Mouse (Mus musculus): ENCODE data around the gene Rnf217.

DNA sequence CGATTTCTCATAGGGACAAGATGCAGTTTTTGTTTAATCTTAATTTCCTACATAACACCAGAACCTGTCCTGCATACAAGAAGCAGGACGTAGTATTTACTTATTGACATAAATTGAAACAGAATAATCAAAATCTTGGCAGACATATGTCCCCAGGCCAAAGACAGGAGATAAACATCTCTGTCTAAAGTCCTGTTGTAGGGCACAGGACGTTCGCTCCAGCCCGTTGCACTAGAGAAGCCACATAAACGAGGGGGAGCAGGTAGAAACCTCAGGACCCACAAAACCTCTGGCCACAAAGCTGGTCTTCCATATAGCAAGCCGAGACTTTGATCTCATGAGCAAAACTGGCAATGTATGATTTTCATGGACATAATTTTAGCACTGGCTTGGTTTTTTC lies 57.1 kb downstream of the Rnf217 start:
- TF ChIP-seq CTCF (IDR thresholded peaks at IDR 0.05; ENCODE audit: low read depth): no peak
- TF ChIP-seq EP300 (IDR thresholded peaks at IDR 0.05; ENCODE audit: low read depth): no peak
